Mouse (Mus musculus): ENCODE measurements around the gene Chdh.

The Chdh gene

GRCm38 (mm10) chr14:30064864-30065263 lies 56.0 kb downstream of the Chdh start:
- DNase-seq: no peak

- DNase-seq: no peak
Observed at GRCm38 (mm10) chr14:30066752-30067151, 57.9 kb downstream of the Chdh start.

GRCm38 (mm10) chr14:30068566-30068965 lies 59.7 kb downstream of the Chdh start:
- DNase-seq: peak; percentile 60 to 66

- peak; percentile 89 to 92 for DNase-seq
Observed at GRCm38 (mm10) chr14:30075268-30075887, 66.6 kb downstream of the Chdh start.

- peak; percentile 43 to 58 for DNase-seq
Observed at GRCm38 (mm10) chr14:30078115-30078808, 69.4 kb downstream of the Chdh start.

GRCm38 (mm10) chr14:30079729-30080128 lies 70.9 kb downstream of the Chdh start:
- DNase-seq: no peak

Data from cerebellum, postnatal 10 days (tissue).